Mouse (Mus musculus) naive thymus-derived CD4-positive, alpha-beta T cell, adult 5 months (primary cell): Measurements from ENCODE around the gene Serf2. TPM values are rescaled to one million over a fixed set of nuclear protein-coding genes. Genes with fewer than 3 reads are reported as not detected.

Source experiments
- polyA plus RNA-seq: library from polyadenylated mRNA; unstranded; fragments of 100-300 nt; shearing (Covaris generic); gene quantifications from one replicate; pipeline ENCODE4 v1.2.1, GENCODE M21; 2017

The Serf2 gene
- 372 TPM for polyA plus RNA-seq

DNA sequence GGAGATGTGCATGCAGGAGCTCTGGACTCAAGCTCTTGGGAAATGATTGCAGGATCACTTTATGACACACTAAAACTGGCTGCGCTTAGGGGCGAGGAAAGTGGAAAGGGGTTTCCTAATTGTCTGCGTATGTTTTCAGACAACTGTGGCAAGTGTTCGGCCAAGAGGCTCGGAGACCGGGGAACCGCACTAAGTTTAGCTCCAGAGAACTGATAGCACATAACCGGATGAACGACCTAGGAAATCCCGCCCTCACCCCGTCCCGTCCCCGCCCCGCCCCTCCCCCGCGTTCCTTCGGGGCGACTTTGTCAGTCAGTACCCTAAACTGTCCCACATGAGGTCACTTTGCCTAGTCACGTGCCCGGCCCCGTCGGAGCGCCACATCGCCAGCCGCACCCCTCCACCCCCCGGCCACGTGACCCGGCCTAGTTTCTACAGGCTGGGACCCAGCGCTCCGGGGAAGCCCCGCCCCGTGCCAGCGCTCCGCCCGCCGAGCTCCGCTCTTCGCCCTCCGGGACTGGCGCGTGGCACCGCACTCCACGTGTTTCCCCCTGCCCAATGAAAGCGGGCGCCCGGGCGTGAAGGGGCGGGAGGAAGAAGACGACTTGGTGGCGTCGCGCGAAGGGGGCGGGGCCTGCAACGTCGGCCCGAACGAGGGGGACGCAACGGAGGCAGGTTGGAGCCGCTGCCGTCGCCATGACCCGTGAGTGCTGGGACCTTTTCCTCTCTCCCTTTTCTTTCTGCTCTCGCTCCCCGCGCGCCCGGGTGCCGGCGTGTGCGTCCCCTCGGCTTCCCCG is at the start of gene Serf2:
Gene Serf2 (plus strand): TSS at position 457 of the 797 bp plus-strand sequence.

GRCm38 (mm10) chr2:121413387-121414042 is 35.5 kb upstream of the Serf2 start, which contains the start of the genes Pdia3 and Catsper2:
Gene Pdia3, plus strand, starts transcription at chr2:121413775.
Gene Catsper2, minus strand, starts transcription at chr2:121413792.

DNA sequence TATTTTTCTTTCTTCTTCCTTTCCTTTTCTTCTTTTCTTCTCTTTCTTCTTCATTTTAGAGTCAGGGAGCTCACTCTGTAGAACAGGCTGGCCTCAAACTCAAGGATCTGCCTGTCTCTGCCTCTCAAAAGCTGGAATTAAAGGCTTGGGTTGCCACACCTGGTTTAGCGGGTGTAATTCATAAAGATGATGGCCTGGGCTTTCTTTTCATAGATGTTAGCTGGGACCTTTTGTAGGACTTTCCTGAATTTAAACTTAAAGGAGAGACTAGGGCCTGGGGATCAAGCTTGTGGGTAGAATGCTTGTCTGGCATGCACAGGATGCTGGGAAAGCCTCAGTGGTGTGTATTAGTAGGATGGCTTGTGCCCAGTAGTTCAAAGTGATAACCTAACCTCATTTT is 4.8 kb upstream of the Serf2 start, which contains the start of gene Ell3:
Gene Ell3 (minus strand): TSS at position 101 of the 400 bp plus-strand sequence.

GRCm38 (mm10) chr2:121452990-121453389 is 4.0 kb downstream of the Serf2 start, which contains the start of gene Hypk:
Gene Hypk, plus strand, starts transcription at chr2:121453290.

GRCm38 (mm10) chr2:121456692-121457642 is 8.0 kb downstream of the Serf2 start, which contains the start of gene Serinc4:
Gene Serinc4, minus strand, starts transcription at chr2:121456781.

DNA sequence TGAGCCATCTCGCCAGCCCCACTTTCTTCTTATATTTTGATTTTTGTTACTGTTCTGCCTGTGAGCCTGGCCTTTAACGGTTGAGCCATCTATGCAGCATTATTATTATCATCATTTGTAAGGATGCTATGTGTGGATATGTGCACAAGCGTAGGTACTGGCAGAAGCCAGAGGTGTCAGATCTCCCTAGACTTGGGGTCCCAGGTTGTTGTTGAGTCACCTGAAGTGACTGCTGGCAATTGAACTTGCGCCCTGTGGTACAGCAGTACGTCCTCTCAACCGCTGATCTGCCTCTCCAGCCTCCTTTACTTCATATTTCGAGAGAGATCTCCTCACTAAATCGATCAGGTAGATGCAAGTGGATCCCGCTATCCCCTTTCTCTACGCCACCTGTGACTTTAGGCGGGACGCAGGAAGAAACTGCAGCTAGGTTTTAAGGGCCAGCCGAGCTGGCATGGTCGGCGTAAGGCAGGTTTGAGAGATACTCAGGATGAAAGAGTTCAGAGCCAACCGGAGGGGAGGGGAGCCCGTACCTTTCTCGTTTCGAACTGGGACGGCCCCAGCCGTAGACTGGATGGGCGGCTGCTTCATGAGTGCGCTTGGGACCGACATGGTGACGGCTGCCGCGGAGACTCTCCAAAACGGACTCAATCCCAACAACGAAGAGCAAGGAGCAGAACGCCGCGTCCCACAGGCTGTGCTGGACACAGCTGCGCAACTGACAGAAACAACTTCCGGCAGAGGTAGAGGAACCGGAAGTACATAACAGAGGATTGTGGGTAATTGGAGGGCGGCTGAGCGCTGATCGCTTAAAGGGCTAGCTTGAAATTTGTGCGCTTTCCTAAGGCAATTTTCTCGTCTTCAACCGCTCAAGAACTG is 24.5 kb downstream of the Serf2 start, which contains the start of gene Mfap1b:
Gene Mfap1b (minus strand): TSS at position 767 of the 879 bp plus-strand sequence.

DNA sequence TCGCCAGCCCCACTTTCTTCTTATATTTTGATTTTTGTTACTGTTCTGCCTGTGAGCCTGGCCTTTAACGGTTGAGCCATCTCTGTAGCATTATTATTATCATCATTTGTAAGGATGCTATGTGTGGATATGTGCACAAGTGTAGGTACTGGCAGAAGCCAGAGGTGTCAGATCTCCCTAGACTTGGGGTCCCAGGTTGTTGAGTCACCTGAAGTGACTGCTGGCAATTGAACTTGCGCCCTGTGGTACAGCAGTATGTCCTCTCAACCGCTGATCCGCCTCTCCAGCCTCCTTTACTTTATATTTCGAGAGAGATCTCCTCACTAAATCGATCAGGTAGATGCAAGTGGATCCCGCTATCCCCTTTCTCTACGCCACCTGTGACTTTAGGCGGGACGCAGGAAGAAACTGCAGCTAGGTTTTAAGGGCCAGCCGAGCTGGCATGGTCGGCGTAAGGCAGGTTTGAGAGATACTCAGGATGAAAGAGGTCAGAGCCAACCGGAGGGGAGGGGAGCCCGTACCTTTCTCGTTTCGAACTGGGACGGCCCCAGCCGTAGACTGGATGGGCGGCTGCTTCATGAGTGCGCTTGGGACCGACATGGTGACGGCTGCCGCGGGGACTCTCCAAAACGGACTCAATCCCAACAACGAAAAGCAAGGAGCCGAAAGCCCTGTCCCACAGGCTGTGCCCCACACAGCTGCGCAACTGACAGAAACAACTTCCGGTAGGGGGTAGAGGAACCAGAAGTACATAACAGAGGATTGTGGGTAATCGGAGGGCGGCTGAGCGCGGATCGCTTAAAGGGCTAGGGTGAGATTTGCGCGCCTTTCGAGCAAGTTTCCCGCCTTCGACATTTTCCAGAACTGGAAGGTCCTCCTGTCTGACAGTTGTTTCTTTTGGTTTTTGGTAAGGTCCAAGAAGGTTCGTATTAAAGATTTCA is 57.2 kb downstream of the Serf2 start, which contains the start of the genes Mfap1a and Wdr76:
Gene Mfap1a (minus strand): TSS at position 724 of the 941 bp plus-strand sequence.
Gene Wdr76 (plus strand): TSS at position 782 of the 941 bp plus-strand sequence.

Other genes starting within 250 kb of the Serf2 start
- 53.6 TPM for gene Trp53bp1, start 177.8 kb upstream of the Serf2 start, polyA plus RNA-seq
- gene Map1a, start 159.6 kb upstream of the Serf2 start, polyA plus RNA-seq, result 0.05 TPM
- 8.7 TPM for gene Ppip5k1, start 93.8 kb upstream of the Serf2 start, polyA plus RNA-seq
- 0.37 TPM for gene Ckmt1, start 91.5 kb upstream of the Serf2 start, polyA plus RNA-seq
- 0.17 TPM for gene Strc, start 62.0 kb upstream of the Serf2 start, polyA plus RNA-seq
- 415 TPM for gene Pdia3, start 35.4 kb upstream of the Serf2 start, polyA plus RNA-seq
- gene Catsper2, start 35.4 kb upstream of the Serf2 start, polyA plus RNA-seq, result 1.5 TPM
- 0.16 TPM for gene Ell3, start 4.9 kb upstream of the Serf2 start, polyA plus RNA-seq
- 119 TPM for gene Hypk, start 4.1 kb downstream of the Serf2 start, polyA plus RNA-seq
- 0.98 TPM for gene Serinc4, start 7.6 kb downstream of the Serf2 start, polyA plus RNA-seq
- gene Mfap1b, start 24.9 kb downstream of the Serf2 start, polyA plus RNA-seq, result 134 TPM
- 36.0 TPM for gene Mfap1a, start 57.5 kb downstream of the Serf2 start, polyA plus RNA-seq
- gene Wdr76, start 57.5 kb downstream of the Serf2 start, polyA plus RNA-seq, result 6.1 TPM